Mouse (Mus musculus) stomach, embryonic 14.5 days (tissue): ENCODE measurements at regions not wholly inside any gene's neighbourhood (a gene's known extent, or its start where the extent isn't known, plus 50 kb on each side); places are given as distances from the start of the nearest gene placed in this dataset.

ENCODE experiments used
- ATAC-seq: fragments of 200-750 bp; cut with Nextera tagmentation; 2 replicates; pipeline ENCODE4 v1.8.0; 2017; ENCODE audit warnings: low read depth, moderate TSS enrichment; ENCODE audit not compliant: insufficient number of reproducible peaks, insufficient read depth, low FRiP score
- H3K27ac ChIP-seq: fragments of 300-500 bp; sonication (generic); 2 replicates; pipeline ENCODE4 v1.5.1; 2014; ENCODE audit warnings: mild to moderate bottlenecking, low read length, moderate library complexity, mixed read lengths
- H3K27me3 ChIP-seq: fragments of 300-500 bp; sonication (generic); 2 replicates; pipeline ENCODE4 v1.6.1; 2014; ENCODE audit warnings: low read length, control low read depth, mixed read lengths; ENCODE audit not compliant: control insufficient read depth, insufficient read depth
- H3K36me3 ChIP-seq: fragments of 300-500 bp; sonication (generic); 2 replicates; pipeline ENCODE4 v1.6.1; 2014; ENCODE audit warnings: mild to moderate bottlenecking, control low read depth, low read length, moderate library complexity, mixed read lengths; ENCODE audit not compliant: control insufficient read depth, insufficient read depth
- H3K4me1 ChIP-seq: fragments of 300-500 bp; sonication (generic); 2 replicates; pipeline ENCODE4 v1.6.1; 2014; ENCODE audit warnings: low read length, control low read depth, mixed read lengths; ENCODE audit not compliant: control insufficient read depth, insufficient read depth
- H3K4me2 ChIP-seq: fragments of 300-500 bp; sonication (generic); replicated peaks from 2 replicates; pipeline ENCODE4 v1.6.1; 2014; ENCODE audit warnings: low read depth, low read length, control low read depth
- H3K4me3 ChIP-seq: fragments of 300-500 bp; sonication (generic); 2 replicates; pipeline ENCODE4 v1.5.1; 2014; ENCODE audit warnings: low read depth, low read length, control low read depth
- H3K9ac ChIP-seq: fragments of 300-500 bp; sonication (generic); replicated peaks from 2 replicates; pipeline ENCODE4 v1.6.1; 2014; ENCODE audit warnings: low read depth, mild to moderate bottlenecking, control low read depth, low read length, moderate library complexity, mixed read lengths
- H3K9me3 ChIP-seq: fragments of 300-500 bp; sonication (generic); 2 replicates; pipeline ENCODE4 v1.6.1; 2016; ENCODE audit warnings: low read depth, low read length, control low read depth; ENCODE audit not compliant: control insufficient read depth
- WGBS: fragments of 180-500 bp; shearing (Covaris S2); extraction: QIAGEN DNeasy Blood & Tissue Kit; methylation state at CpG from one replicate; pipeline ENCODE4 v1.1.7; 2014; 5-methylcytosine and 5-hydroxymethylcytosine counted together

DNA sequence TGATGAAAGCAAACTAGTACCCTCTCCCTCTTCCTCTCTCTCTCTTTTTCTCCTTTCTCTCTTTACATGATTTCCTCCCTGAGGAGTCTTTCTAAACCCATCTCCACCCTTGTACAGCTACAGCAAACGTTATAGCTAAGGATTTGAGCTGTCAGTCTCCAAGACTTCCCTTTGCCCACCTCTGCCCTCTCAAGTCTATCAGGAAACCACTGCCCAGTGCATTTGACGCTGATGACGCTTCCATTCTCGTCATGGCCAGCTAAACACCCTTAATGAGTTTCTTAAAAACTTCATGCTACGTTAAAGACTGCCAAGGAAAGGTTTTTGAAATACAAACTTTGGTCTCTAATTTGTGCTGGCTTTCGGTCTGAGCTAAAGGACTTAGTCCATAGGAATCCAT lies 99.0 kb upstream of the Bach2 start:
- ATAC-seq: no peak
- 76% methylated on average over 6 of the region's 6 CpGs for WGBS
- no peaks in the 10 kb centered on the region for H3K27me3 ChIP-seq
- H3K4me1 ChIP-seq: no peaks in the 10 kb centered on the region
- no peaks in the 10 kb centered on the region for H3K9me3 ChIP-seq
- H3K36me3 ChIP-seq: no peaks in the 10 kb centered on the region
- H3K27ac ChIP-seq: no peak overlapping the region
- H3K4me2 ChIP-seq: no peak overlapping the region
- H3K9ac ChIP-seq: no peak overlapping the region
- no peak overlapping the region for H3K4me3 ChIP-seq

DNA sequence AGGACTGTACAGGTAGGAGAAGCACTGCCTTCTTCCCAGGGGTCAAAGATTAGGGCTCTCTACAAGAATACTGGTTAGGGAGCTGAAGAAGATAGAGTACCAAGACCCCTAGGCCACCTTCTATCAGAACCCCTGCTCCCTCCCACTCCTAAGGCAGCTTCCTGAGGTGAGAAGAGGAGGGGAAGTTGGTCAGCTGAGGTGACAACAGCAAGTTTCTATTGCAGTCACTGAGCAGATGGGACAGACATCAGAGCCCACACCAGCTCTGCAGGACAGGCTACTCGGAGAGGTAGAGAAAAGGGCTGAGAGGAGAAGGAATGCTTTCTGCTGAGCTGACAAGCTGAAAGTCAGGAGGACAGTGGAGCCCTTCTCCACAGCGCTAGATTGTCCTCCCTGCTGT lies 98.5 kb upstream of the Bach2 start:
- ATAC-seq: no peak
- Histone ChIP-seq H3K9me3 (no peaks in the 10 kb centered on the region), H3K4me2 (no peak overlapping the region), H3K4me1 (no peaks in the 10 kb centered on the region), H3K36me3 (no peaks in the 10 kb centered on the region), H3K9ac (no peak overlapping the region), H3K4me3 (no peak overlapping the region), H3K27me3 (no peaks in the 10 kb centered on the region), H3K27ac (no peak overlapping the region)
- 75% methylated on average over 2 of the region's 2 CpGs for WGBS

- Histone ChIP-seq H3K4me1 (no peaks in the 10 kb centered on the region), H3K9ac (no peak overlapping the region), H3K27me3 (no peaks in the 10 kb centered on the region), H3K9me3 (no peaks in the 10 kb centered on the region), H3K4me3 (no peak overlapping the region), H3K36me3 (no peaks in the 10 kb centered on the region), H3K4me2 (no peak overlapping the region), H3K27ac (no peak overlapping the region)
- 46% methylated on average over 4 of the region's 4 CpGs for WGBS
- ATAC-seq: no peak
Observed at GRCm38 (mm10) chr4:32142198-32142597, 96.4 kb upstream of the Bach2 start.

DNA sequence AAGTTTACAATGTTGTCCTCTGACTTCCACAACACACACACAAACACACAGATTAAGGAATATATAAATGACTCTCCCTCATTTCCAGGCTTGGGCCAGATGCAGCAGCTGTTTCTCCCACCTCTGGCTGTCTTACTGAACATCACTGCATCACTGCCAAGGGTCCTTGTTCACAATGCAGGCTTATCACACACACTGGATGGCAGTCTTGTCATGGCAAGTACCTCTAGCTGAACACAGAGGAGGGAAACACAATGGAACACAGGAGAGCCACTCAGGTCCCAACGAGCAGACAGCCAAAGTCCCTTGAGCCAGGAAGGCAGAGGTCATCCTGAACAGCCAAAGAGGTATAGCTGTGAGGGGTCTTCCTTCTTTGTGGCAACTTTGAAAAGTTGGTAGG lies 91.5 kb upstream of the Bach2 start:
- H3K27me3 ChIP-seq: no peaks in the 10 kb centered on the region
- H3K4me1 ChIP-seq: no peaks in the 10 kb centered on the region
- no peak for ATAC-seq
- no peak overlapping the region for H3K27ac ChIP-seq
- 47% methylated on average over 1 of the region's 1 CpGs for WGBS
- H3K36me3 ChIP-seq: no peaks in the 10 kb centered on the region
- no peaks in the 10 kb centered on the region for H3K9me3 ChIP-seq
- H3K4me2 ChIP-seq: no peak overlapping the region
- no peak overlapping the region for H3K4me3 ChIP-seq
- H3K9ac ChIP-seq: no peak overlapping the region

DNA sequence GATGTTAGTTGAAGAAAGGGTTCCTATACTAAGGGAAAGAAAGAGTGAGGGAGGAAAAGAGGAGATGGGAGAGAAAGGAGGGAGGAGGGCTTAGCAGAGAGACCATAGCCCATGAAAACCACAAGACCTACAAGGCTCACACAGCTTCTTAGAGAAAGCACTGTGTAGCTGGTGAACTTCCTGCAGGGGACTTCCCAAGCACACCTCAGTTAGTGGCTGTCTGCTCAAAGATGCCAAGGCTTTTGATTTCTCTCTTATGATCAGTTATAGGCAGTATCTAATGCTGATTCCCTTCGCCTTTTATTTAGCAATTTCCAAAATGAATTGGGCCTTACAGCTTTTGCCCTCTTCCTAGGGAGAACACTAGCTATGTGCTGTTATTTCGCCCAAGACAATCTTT lies 90.0 kb upstream of the Bach2 start:
- 90% methylated on average over 2 of the region's 2 CpGs for WGBS
- no peaks in the 10 kb centered on the region for H3K27me3 ChIP-seq
- no peak overlapping the region for H3K27ac ChIP-seq
- H3K4me2 ChIP-seq: no peak overlapping the region
- H3K4me1 ChIP-seq: no peaks in the 10 kb centered on the region
- no peak overlapping the region for H3K9ac ChIP-seq
- no peak for ATAC-seq
- H3K36me3 ChIP-seq: no peaks in the 10 kb centered on the region
- no peaks in the 10 kb centered on the region for H3K9me3 ChIP-seq
- H3K4me3 ChIP-seq: no peak overlapping the region

DNA sequence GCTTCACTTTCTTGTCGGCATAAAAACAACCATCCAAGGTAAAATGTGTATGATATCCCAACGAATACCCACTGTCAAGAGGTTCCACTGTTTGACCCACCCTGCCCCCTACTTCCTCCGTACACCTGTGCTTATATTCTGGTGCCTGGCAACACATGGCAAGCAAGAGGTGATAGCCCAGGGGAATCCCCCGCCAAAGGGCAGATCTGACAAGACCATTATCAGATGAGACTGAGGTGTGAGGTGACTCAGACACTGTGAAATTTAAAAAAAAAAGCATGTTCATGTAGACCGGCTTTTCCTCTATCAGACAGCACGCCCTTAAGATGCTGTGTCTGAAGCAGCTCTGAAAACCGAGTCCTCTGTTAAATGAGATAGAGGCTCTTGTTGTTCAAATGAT lies 89.4 kb upstream of the Bach2 start:
- WGBS: 81% methylated on average over 7 of the region's 7 CpGs
- Histone ChIP-seq H3K27me3 (no peaks in the 10 kb centered on the region), H3K9me3 (no peaks in the 10 kb centered on the region), H3K36me3 (no peaks in the 10 kb centered on the region), H3K4me2 (no peak overlapping the region), H3K9ac (no peak overlapping the region), H3K27ac (no peak overlapping the region), H3K4me3 (no peak overlapping the region), H3K4me1 (no peaks in the 10 kb centered on the region)
- no peak for ATAC-seq

- WGBS: 78% methylated on average over 4 of the region's 4 CpGs
- Histone ChIP-seq H3K4me3 (no peak overlapping the region), H3K4me1 (no peaks in the 10 kb centered on the region), H3K36me3 (no peaks in the 10 kb centered on the region), H3K27me3 (no peaks in the 10 kb centered on the region), H3K27ac (no peak overlapping the region), H3K9me3 (no peaks in the 10 kb centered on the region), H3K9ac (no peak overlapping the region), H3K4me2 (no peak overlapping the region)
- 0 out of 2 replicates have a peak, but pooled peaks have one; percentile 46 for ATAC-seq
Observed at GRCm38 (mm10) chr4:32153356-32153755, 85.2 kb upstream of the Bach2 start.

DNA sequence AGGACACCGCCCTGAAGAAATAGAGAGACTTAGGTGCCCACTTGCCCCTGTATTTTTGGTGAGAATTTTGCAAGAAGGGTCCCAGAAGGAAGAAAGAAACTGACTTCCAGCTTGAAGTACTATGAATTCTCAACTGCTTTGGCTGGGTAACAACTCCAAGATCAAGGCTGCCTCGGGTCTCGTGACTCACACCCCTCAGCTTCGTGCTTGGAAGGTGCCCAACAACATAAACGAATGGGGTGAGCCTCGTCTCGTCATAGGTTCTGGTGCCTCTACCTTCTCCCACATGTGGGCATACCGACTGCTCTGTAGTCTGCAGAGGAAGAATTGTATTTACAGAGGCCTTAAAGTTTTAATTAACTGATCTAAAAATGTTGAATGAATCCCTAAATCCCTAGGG lies 81.6 kb upstream of the Bach2 start:
- 59% methylated on average over 8 of the region's 8 CpGs for WGBS
- Histone ChIP-seq H3K4me3 (no peak overlapping the region), H3K4me2 (no peak overlapping the region), H3K27ac (no peak overlapping the region), H3K27me3 (no peaks in the 10 kb centered on the region), H3K4me1 (no peaks in the 10 kb centered on the region), H3K9me3 (no peaks in the 10 kb centered on the region), H3K9ac (no peak overlapping the region), H3K36me3 (no peaks in the 10 kb centered on the region)
- no peak for ATAC-seq

DNA sequence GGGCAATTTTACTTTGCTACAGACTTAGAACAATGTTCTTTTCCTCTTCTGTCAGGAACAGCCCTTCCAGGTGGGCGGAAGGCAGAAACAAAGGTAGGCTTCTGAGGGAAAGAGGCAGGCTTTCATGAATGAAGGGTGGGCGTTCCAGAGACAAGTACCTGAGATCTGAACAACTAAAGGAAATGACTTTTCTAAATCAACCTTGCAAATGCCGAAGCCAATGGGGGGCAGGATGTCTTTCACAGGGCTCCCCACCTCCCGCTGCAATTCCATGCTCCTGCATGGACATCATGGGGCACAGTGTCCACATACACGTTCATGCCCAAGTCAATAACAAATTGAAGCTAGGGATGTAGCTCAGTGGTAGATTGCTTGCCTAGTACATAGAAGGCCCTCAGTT lies 80.2 kb upstream of the Bach2 start:
- WGBS: 50% methylated on average over 5 of the region's 5 CpGs
- no peak overlapping the region for H3K4me2 ChIP-seq
- H3K36me3 ChIP-seq: no peaks in the 10 kb centered on the region
- H3K27ac ChIP-seq: no peak overlapping the region
- H3K9ac ChIP-seq: no peak overlapping the region
- H3K9me3 ChIP-seq: no peaks in the 10 kb centered on the region
- no peaks in the 10 kb centered on the region for H3K27me3 ChIP-seq
- ATAC-seq: no peak
- H3K4me1 ChIP-seq: no peaks in the 10 kb centered on the region
- no peak overlapping the region for H3K4me3 ChIP-seq
